Mouse (Mus musculus) heart, embryonic 11.5 days (tissue): Measurements from ENCODE around the gene D2hgdh. TPM values are rescaled to one million over a fixed set of nuclear protein-coding genes. Genes with fewer than 3 reads are reported as not detected.
"Not testable (repeated sequence)": the region's sequence is repeated elsewhere in the genome, so short reads cannot be mapped to it uniquely, and the experiment has no call there.

Source experiments
- ATAC-seq: fragments of 200-750 bp; cut with Nextera tagmentation; replicated peaks from 2 replicates; pipeline ENCODE4 v1.8.0; 2017; ENCODE audit warnings: moderate library complexity; ENCODE audit not compliant: insufficient number of reproducible peaks, low FRiP score, low TSS enrichment
- H3K27ac ChIP-seq: fragments of 300-500 bp; sonication (generic); 2 replicates; pipeline ENCODE4 v1.5.1; 2014; ENCODE audit warnings: mild to moderate bottlenecking, low read depth, low read length
- H3K27me3 ChIP-seq: fragments of 300-500 bp; sonication (generic); 2 replicates; pipeline ENCODE4 v1.6.1; 2014; ENCODE audit warnings: mild to moderate bottlenecking, low read length, mixed read lengths; ENCODE audit not compliant: control insufficient read depth, insufficient read depth
- H3K36me3 ChIP-seq: fragments of 300-500 bp; sonication (generic); 2 replicates; pipeline ENCODE4 v1.6.1; 2014; ENCODE audit warnings: mild to moderate bottlenecking, low read length, moderate library complexity, mixed read lengths; ENCODE audit not compliant: control insufficient read depth, insufficient read depth
- H3K4me1 ChIP-seq: fragments of 300-500 bp; sonication (generic); 2 replicates; pipeline ENCODE4 v1.6.1; 2014; ENCODE audit warnings: low read length; ENCODE audit not compliant: control insufficient read depth, insufficient read depth
- H3K4me2 ChIP-seq: fragments of 300-500 bp; sonication (generic); 2 replicates; pipeline ENCODE4 v1.6.1; 2014; ENCODE audit warnings: mild to moderate bottlenecking, moderate library complexity
- H3K4me3 ChIP-seq: fragments of 300-500 bp; sonication (generic); 2 replicates; pipeline ENCODE4 v1.5.1; 2014; ENCODE audit warnings: low read depth, low read length
- H3K9ac ChIP-seq: fragments of 300-500 bp; sonication (generic); 2 replicates; pipeline ENCODE4 v1.6.1; 2014; ENCODE audit warnings: mild to moderate bottlenecking, low read depth, low read length, moderate library complexity
- H3K9me3 ChIP-seq: fragments of 300-500 bp; sonication (generic); replicated peaks from 2 replicates; pipeline ENCODE4 v1.6.1; 2016; ENCODE audit warnings: low read length; ENCODE audit not compliant: control insufficient read depth
- WGBS: fragments of 180-500 bp; shearing (Covaris S2); extraction: QIAGEN DNeasy Blood & Tissue Kit; methylation state at CpG from one replicate; pipeline ENCODE4 v1.1.7; 2014; ENCODE audit not compliant: insufficient replicate concordance; 5-methylcytosine and 5-hydroxymethylcytosine counted together
- polyA plus RNA-seq: library from polyadenylated mRNA; unstranded; fragments of >200 nt; fragmentation: Nextera tagmentation; extraction: Ambion mirVana; gene quantifications from 2 replicates; pipeline ENCODE4 v1.2.1, GENCODE M21; 2014

The D2hgdh gene
- polyA plus RNA-seq, 1 experiment from 2014 or later: 12.9 TPM

DNA sequence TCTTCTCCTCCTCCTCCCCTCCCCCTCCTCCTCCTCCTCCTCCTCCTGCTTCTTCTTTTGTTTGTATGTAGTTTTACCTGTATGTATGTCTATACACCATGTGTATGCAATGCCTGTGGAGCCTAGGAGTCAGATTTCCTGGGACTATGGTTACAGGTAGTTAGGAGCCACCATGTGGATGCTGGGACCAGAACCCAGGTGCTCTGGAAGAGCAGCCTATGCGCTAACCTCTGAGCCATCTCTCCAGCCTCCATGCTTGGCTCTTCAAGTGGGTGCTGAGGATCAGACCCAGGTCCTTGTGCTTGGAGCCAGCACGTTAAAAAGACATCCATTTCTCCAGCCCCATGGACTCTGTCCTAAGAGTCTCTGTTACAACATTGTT is 11.8 kb downstream of the D2hgdh start:
- whole genome bisulfite sequencing: 86% methylated on average over 2 of the region's 2 CpGs
- no peaks in the 10 kb centered on the region for H3K9me3 ChIP-seq
- no peaks in the 10 kb centered on the region for H3K27me3 ChIP-seq
- no peak overlapping the region for H3K4me3 ChIP-seq
- ATAC-seq: no peak
- no peaks in the 10 kb centered on the region for H3K36me3 ChIP-seq
- H3K4me2 ChIP-seq: no peak overlapping the region
- no peak overlapping the region for H3K27ac ChIP-seq
- no peak overlapping the region for H3K9ac ChIP-seq
- H3K4me1 ChIP-seq: no peaks in the 10 kb centered on the region

DNA sequence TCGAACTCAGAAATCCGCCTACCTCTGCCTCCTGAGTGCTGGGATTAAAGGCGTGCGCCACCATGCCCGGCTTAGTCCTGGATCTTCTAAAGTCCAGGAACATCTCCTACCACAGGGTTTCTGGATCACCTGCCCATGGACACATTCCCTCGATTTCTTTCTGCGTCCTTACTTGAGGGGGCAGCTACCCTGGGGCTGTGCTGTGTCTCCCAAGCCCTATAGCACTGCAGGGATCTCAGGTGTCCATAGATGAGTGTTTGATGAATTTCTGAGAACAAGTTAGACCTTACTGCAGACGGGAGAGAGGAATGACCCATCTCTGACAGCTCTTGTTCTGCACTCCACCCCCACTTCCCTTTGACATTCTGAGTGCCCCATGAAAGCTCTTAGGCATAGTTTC is 12.6 kb downstream of the D2hgdh start:
- no peak for ATAC-seq
- no peaks in the 10 kb centered on the region for H3K27me3 ChIP-seq
- H3K9ac ChIP-seq: no peak overlapping the region
- no peaks in the 10 kb centered on the region for H3K9me3 ChIP-seq
- H3K36me3 ChIP-seq: no peaks in the 10 kb centered on the region
- no peak overlapping the region for H3K27ac ChIP-seq
- H3K4me3 ChIP-seq: no peak overlapping the region
- H3K4me2 ChIP-seq: no peak overlapping the region
- WGBS: 85% methylated on average over 8 of the region's 8 CpGs
- no peaks in the 10 kb centered on the region for H3K4me1 ChIP-seq

DNA sequence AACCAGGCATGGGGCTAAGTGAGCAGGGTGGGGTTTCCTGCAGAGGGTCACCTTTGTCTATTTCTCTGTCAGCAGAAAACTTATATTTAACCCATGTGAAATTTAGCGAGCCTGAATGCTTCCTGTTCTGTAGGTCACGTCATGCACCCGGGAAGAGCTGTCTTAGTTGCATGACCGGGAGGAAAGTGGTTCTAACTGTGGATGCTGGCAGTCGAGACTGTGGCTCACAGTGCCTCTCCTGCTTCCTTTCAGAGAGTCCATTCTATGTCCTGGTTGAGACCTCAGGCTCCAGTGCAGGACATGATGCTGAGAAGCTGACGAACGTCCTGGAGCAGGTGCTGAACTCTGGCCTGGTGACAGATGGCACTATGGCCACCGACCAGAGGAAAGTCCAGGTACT is 13.9 kb downstream of the D2hgdh start:
- H3K9ac ChIP-seq, H3K27me3 ChIP-seq, H3K4me2 ChIP-seq, H3K9me3 ChIP-seq, ATAC-seq, H3K36me3 ChIP-seq, H3K4me1 ChIP-seq, H3K27ac ChIP-seq, H3K4me3 ChIP-seq: not testable (repeated sequence)
- WGBS: 82% methylated on average over 7 of the region's 8 CpGs

DNA sequence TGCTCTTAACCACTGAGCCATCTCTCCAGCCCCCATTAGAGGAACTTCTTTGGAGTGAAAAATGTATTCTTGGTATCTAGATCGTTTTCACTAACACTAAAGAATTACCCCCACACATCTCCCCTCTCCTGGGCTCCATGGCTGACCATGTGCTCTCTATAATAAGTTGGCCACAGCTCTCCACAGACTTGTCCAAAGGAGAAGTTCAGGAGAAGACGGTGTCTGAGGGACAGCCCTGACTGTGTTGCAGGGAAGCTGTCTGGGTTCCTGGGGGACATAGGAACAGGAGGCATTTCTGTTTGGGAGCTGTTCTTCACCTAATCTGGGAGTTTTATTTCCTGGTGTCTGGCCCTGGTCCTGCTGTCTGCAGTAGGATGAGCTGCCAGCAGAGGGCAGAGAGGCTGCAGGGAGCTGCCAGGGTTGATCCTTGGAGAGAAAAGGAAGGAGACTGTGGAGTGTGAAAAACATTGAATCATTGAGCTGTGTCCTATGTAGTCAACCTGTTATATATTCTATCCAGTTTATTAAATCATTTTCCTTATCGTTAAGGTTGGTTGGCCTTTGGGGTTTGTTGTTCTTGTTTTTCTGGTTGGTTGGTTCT is 21.2 kb downstream of the D2hgdh start:
- not testable (repeated sequence) for H3K4me3 ChIP-seq, H3K4me2 ChIP-seq, H3K27me3 ChIP-seq, H3K36me3 ChIP-seq, H3K4me1 ChIP-seq, H3K9ac ChIP-seq, ATAC-seq, H3K27ac ChIP-seq, H3K9me3 ChIP-seq
- WGBS: 58% methylated on average over 1 of the region's 3 CpGs

DNA sequence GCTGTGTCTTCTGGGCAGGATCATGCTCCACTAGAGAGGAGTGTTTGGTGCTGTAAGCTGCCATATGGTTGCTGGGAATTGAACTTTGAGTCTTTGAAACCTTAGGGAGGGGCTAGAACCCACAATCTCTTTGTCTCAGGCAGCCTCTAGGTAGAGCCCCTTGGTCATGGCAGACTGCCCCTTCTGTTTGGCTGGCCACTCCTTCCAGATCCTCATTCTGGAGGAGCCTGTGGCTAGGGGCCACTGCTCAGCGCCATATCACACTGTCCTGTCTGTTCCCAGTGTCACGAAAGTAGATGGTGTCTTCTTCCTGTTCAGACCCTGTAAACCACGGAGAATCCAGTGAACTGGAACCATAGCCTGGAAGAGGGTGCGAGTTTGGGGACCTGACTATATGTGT is 31.1 kb downstream of the D2hgdh start:
- not testable (repeated sequence) for H3K9me3 ChIP-seq, H3K4me3 ChIP-seq, H3K27ac ChIP-seq, H3K4me1 ChIP-seq, H3K27me3 ChIP-seq, H3K4me2 ChIP-seq, ATAC-seq, H3K36me3 ChIP-seq, H3K9ac ChIP-seq
- 73% methylated on average over 4 of the region's 4 CpGs for WGBS

DNA sequence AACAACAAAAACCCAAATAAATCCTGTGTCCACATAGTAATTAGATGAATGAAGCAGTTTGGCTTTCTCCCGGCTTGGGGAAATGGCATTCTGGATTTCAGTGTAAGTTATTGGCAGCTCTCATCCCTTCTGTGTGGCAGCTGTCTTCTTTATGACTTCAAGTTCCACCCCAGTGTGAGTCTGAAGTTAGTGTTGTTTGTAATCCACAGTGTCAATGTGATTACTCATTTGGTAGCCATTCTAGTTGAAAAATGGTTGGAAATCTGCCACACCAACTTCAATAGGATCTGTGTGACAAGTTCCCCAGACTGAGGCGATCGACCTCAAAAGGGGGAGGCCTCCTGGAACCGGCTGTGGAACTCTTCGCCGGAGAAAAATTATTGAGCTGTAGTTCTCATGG is 32.7 kb downstream of the D2hgdh start:
- 82% methylated on average over 6 of the region's 6 CpGs for WGBS
- ATAC-seq: no peak
- Histone ChIP-seq H3K36me3 (no peaks in the 10 kb centered on the region), H3K27me3 (no peaks in the 10 kb centered on the region), H3K4me1 (no peaks in the 10 kb centered on the region), H3K9ac (no peak overlapping the region), H3K4me2 (no peak overlapping the region), H3K4me3 (no peak overlapping the region), H3K9me3 (no peaks in the 10 kb centered on the region), H3K27ac (no peak overlapping the region)

DNA sequence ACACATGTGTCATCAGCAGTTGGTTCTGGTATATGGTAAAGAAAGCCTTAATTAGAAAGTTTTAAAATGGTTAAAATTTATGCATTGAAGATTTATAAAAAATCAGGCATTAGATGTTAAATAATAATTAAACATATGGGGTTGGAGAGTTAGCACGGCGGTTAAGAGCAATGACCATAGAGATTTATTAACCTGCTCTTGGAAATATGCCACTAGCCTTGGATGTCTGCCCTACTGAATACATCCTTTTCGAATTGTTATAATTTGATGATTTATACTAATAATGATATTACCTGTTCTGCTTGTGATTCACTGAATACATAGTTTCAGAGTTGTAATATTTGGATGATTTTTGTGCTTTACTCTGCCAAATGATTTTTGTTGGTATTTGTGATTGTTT is 33.3 kb downstream of the D2hgdh start:
- H3K36me3 ChIP-seq: no peaks in the 10 kb centered on the region
- H3K27ac ChIP-seq: no peak overlapping the region
- H3K9me3 ChIP-seq: no peaks in the 10 kb centered on the region
- no peaks in the 10 kb centered on the region for H3K27me3 ChIP-seq
- ATAC-seq: no peak
- no peak overlapping the region for H3K4me2 ChIP-seq
- H3K4me3 ChIP-seq: no peak overlapping the region
- H3K4me1 ChIP-seq: no peaks in the 10 kb centered on the region
- H3K9ac ChIP-seq: no peak overlapping the region
- 90% methylated on average over 3 of the region's 3 CpGs for WGBS

DNA sequence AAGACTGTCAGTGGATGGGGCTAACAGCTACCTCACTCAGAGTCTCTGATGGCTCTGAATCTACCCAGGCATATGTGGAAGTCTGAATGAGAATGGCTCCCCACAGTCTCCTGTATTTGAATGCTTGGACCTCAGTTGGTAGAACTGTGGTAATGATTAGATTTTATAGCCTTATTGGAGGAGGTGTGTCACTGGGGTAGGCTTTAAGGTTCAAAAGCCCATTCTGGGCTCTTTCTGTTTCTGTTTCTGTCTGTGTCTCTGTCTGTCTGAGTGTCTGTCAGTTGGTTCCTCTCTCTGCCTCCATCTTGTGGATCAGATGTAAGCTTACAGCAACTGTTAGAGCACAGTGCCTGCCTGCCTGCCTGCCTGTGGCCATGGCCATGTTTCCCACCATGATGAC is 34.9 kb downstream of the D2hgdh start:
- H3K27ac ChIP-seq: no peak overlapping the region
- no peaks in the 10 kb centered on the region for H3K4me1 ChIP-seq
- H3K4me2 ChIP-seq: no peak overlapping the region
- no peaks in the 10 kb centered on the region for H3K27me3 ChIP-seq
- H3K36me3 ChIP-seq: no peaks in the 10 kb centered on the region
- ATAC-seq: no peak
- no peak overlapping the region for H3K9ac ChIP-seq
- H3K4me3 ChIP-seq: no peak overlapping the region
- no peaks in the 10 kb centered on the region for H3K9me3 ChIP-seq

DNA sequence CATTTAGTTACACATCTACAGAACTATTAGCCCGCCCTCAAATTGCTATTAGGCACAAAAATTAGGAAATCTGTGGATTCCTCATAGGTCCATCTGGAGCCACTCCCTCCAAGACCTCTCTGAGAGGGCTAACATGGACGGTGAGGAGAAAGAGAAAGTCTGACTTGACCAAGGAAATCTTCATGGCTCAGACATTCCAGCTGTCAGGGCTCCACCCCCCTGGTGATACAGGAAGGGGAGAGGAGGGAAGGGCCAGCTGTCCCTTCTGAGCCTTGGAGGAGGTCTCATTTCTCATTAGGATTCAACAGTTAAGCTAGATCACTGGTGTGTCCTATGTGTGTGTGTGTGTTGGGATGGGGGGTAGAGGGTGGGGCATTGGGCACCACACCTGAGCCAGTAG is 36.3 kb downstream of the D2hgdh start, which contains the start of gene Gal3st2:
Gal3st2 (plus strand) TSS at position 259 of the 400 bp plus-strand sequence.
- H3K27me3 ChIP-seq, H3K36me3 ChIP-seq, H3K4me2 ChIP-seq, H3K9me3 ChIP-seq, ATAC-seq, H3K4me1 ChIP-seq, H3K27ac ChIP-seq, H3K9ac ChIP-seq, H3K4me3 ChIP-seq: not testable (repeated sequence)
- WGBS: 58% methylated on average over 2 of the region's 2 CpGs
